Mouse (Mus musculus) thymus, postnatal 4 days (tissue): ENCODE measurements around the gene Iqck.

Source experiments
- DNase-seq: peaks from one replicate; pipeline ENCODE4 v3.0.0; 2021

The Iqck gene

GRCm38 (mm10) chr7:118992623-118993405, 137.3 kb downstream of the Iqck start:
- DNase-seq: no peak

- peak; percentile 23 for DNase-seq
These were observed 138.2 kb downstream of the Iqck start for GRCm38 (mm10) chr7:118993597-118994230.

- DNase-seq: peak; percentile 37
These were observed 138.8 kb downstream of the Iqck start for GRCm38 (mm10) chr7:118994231-118994842.

GRCm38 (mm10) chr7:118995007-118995406, 139.5 kb downstream of the Iqck start, which contains the start of gene Gprc5b:
TSS of gene Gprc5b (minus strand) at chr7:118995211.
- DNase-seq: peak; percentile 98

GRCm38 (mm10) chr7:118995671-118996070, 140.1 kb downstream of the Iqck start:
- peak; percentile 21 for DNase-seq

- DNase-seq: peak; percentile 80
These were observed 140.7 kb downstream of the Iqck start for GRCm38 (mm10) chr7:118996137-118996837.

GRCm38 (mm10) chr7:118999857-119000256, 144.3 kb downstream of the Iqck start:
- no peak for DNase-seq

GRCm38 (mm10) chr7:119001965-119002364, 146.4 kb downstream of the Iqck start:
- no peak for DNase-seq

- DNase-seq: no peak
These were observed 146.9 kb downstream of the Iqck start for GRCm38 (mm10) chr7:119002501-119002900.

- peak; percentile 81 for DNase-seq
These were observed 155.4 kb downstream of the Iqck start for GRCm38 (mm10) chr7:119010854-119011529.

GRCm38 (mm10) chr7:119015736-119016135, 160.2 kb downstream of the Iqck start:
- peak; percentile 37 for DNase-seq

GRCm38 (mm10) chr7:119019537-119019936, 164.0 kb downstream of the Iqck start:
- DNase-seq: peak; percentile 66
